35 mouse cellular contexts compared by ENCODE assay signal in genomic region chr8:60534945-60535344, GRCm38 (mm10). TPM values are rescaled to one million over a fixed set of nuclear protein-coding genes. Genes with fewer than 3 reads are reported as not detected.
A peak's percentile ranks its signal among the peaks of the same experiment; 100 is the strongest.
DNase-seq lines count a peak whose midpoint lies in the region; ATAC-seq and TF ChIP-seq lines count a peak whose summit lies in the region.
"Had no signal": no experiment of that assay in that cellular context is flagged by ENCODE, and none has a peak within 500 bp of the region (broad histone marks: within the 10 kb centered on the region; RNA-seq: fewer than 3 reads in every experiment).

No protein-coding gene starts in this region.

- TF ChIP-seq POLR2A in kidney, adult 2 months (IDR thresholded peaks at IDR 0.05; ENCODE audit: low read depth, low read length): no peak
- TF ChIP-seq POLR2A in brain, embryonic 14.5 days (IDR thresholded peaks at IDR 0.05; ENCODE audit: borderline replicate concordance, extremely low read depth, insufficient read depth, insufficient read length, poor library complexity, severe bottlenecking): no peak

- no peak overlapping the region for H3K27ac ChIP-seq in kidney, adult 2 months (ENCODE audit: insufficient read depth, low read depth, low read length)
- H3K27ac ChIP-seq in lung, postnatal 0 days (ENCODE audit: low read length): no peak overlapping the region
- H3K27ac ChIP-seq: heart, embryonic 15.5 days; hindbrain, embryonic 12.5 days; kidney, embryonic 15.5 days; layer of hippocampus, adult 2 months; limb, embryonic 13.5 days; liver, embryonic 15.5 days; midbrain, embryonic 12.5 days; neural tube, embryonic 12.5 days had no signal

- no peaks in the 10 kb centered on the region for H3K4me1 ChIP-seq in kidney, adult 2 months (ENCODE audit: control insufficient read depth, insufficient read depth, low read length)
- no peaks in the 10 kb centered on the region for H3K4me1 ChIP-seq in lung, postnatal 0 days (ENCODE audit: insufficient read depth, low read depth, low read length)
- H3K4me1 ChIP-seq: heart, embryonic 15.5 days; hindbrain, embryonic 12.5 days; kidney, embryonic 15.5 days; limb, embryonic 13.5 days; liver, embryonic 15.5 days; megakaryocyte, embryonic 14.5 days; midbrain, embryonic 12.5 days; neural tube, embryonic 12.5 days had no signal

- no peak overlapping the region for H3K4me2 ChIP-seq in lung, postnatal 0 days (replicated peaks; ENCODE audit: low read depth, low read length)
- H3K4me2 ChIP-seq: heart, embryonic 15.5 days; hindbrain, embryonic 12.5 days; kidney, embryonic 15.5 days; limb, embryonic 13.5 days; liver, embryonic 15.5 days; midbrain, embryonic 12.5 days; neural tube, embryonic 12.5 days had no signal

- WGBS in kidney, adult 2 months: 55% methylated on average over 2 of the region's 2 CpGs
- 35% methylated on average over 2 of the region's 2 CpGs for WGBS in lung, postnatal 0 days

- H3K9ac ChIP-seq in lung, postnatal 0 days (replicated peaks; ENCODE audit: low read depth): no peak overlapping the region
- H3K9ac ChIP-seq: heart, embryonic 15.5 days; hindbrain, embryonic 12.5 days; kidney, embryonic 15.5 days; limb, embryonic 13.5 days; liver, embryonic 15.5 days; midbrain, embryonic 12.5 days; neural tube, embryonic 12.5 days had no signal

- no peak overlapping the region for H3K4me3 ChIP-seq in kidney, adult 2 months (ENCODE audit: insufficient read depth, low read depth, low read length)
- H3K4me3 ChIP-seq in lung, postnatal 0 days (ENCODE audit: low read depth, low read length): no peak overlapping the region
- H3K4me3 ChIP-seq: erythroblast, embryonic 14.5 days; heart, embryonic 15.5 days; hindbrain, embryonic 12.5 days; kidney, embryonic 15.5 days; layer of hippocampus, adult 2 months; limb, embryonic 13.5 days; liver, embryonic 15.5 days; megakaryocyte, embryonic 14.5 days; midbrain, embryonic 12.5 days; myocyte; neural tube, embryonic 12.5 days had no signal

- no peak for TF ChIP-seq EP300 in lung, postnatal 0 days (IDR thresholded peaks at IDR 0.05)

- no peaks in the 10 kb centered on the region for H3K27me3 ChIP-seq in kidney, adult 2 months (replicated peaks; ENCODE audit: control insufficient read depth, insufficient read depth, low read length)
- H3K27me3 ChIP-seq in lung, postnatal 0 days (replicated peaks; ENCODE audit: insufficient read depth, low read length): no peaks in the 10 kb centered on the region
- H3K27me3 ChIP-seq: CH12.LX; heart, embryonic 15.5 days; hindbrain, embryonic 12.5 days; kidney, embryonic 15.5 days; limb, embryonic 13.5 days; liver, embryonic 15.5 days; megakaryocyte, embryonic 14.5 days; midbrain, embryonic 12.5 days; neural tube, embryonic 12.5 days had no signal

- no peak for ATAC-seq in lung, postnatal 0 days
- ATAC-seq: forebrain, embryonic 16.5 days; intestine, embryonic 16.5 days; Patski had no signal

- no peaks in the 10 kb centered on the region for H3K9me3 ChIP-seq in lung, postnatal 0 days (ENCODE audit: low read length)
- H3K9me3 ChIP-seq: G1E; heart, embryonic 15.5 days; kidney, embryonic 15.5 days; liver, embryonic 15.5 days; midbrain, embryonic 12.5 days had no signal

- no peaks in the 10 kb centered on the region for H3K36me3 ChIP-seq in kidney, adult 2 months (ENCODE audit: control insufficient read depth, insufficient read depth, low read length)
- H3K36me3 ChIP-seq in lung, postnatal 0 days (ENCODE audit: insufficient read depth, low read length): no peaks in the 10 kb centered on the region
- H3K36me3 ChIP-seq: G1E; heart, embryonic 15.5 days; hindbrain, embryonic 12.5 days; kidney, embryonic 15.5 days; limb, embryonic 13.5 days; liver, embryonic 15.5 days; midbrain, embryonic 12.5 days; neural tube, embryonic 12.5 days had no signal

- no peak for TF ChIP-seq CTCF in kidney, adult 2 months (conservative IDR thresholded peaks at IDR 0.05; ENCODE audit: insufficient read depth, insufficient read length, low read depth, low read length)
- TF ChIP-seq CTCF in brain, embryonic 14.5 days (IDR thresholded peaks at IDR 0.05; ENCODE audit: borderline replicate concordance, extremely low read depth, insufficient read depth, insufficient read length): no peak
- TF ChIP-seq CTCF in lung, postnatal 0 days (IDR thresholded peaks at IDR 0.05): no peak

- DNase-seq in embryo, embryonic 10 days (ENCODE audit: low spot score): peak; percentile 7
- DNase-seq in embryo, embryonic 9.5 days (ENCODE audit: extremely low spot score): no peak
- peak; percentile 21 for DNase-seq in kidney, adult 2 months
- DNase-seq in kidney, postnatal 25 days: no peak
- peak; percentile 20 for DNase-seq in ES-CJ7 (ENCODE audit: low read depth, low spot score)
- DNase-seq in brain, embryonic 14.5 days (ENCODE audit: low read depth): peak; percentile 25
- DNase-seq in right cerebral cortex, postnatal 10 days (ENCODE audit: low spot score in 2 of 2): no peak
- DNase-seq in lung, postnatal 0 days (ENCODE audit: low spot score): no peak
- DNase-seq: adrenal gland, adult 8-10 months; cerebellum, adult 8-10 months; cerebellum, postnatal 25 days; gastrocnemius, postnatal 14 days; lung, postnatal 4 days; thymus, postnatal 4 days had no signal

RNA-seq across cellular contexts. Expression of gene Aadat, which starts 29.2 kb away (rescaled TPM):
- 1,887 and 3,432 TPM in 2 replicates for polyA plus RNA-seq in kidney, adult 2 months (2012; rRNA removed)
- polyA plus RNA-seq in brain, embryonic 14.5 days (2012; rRNA removed): 0.78 and 0.93 TPM in 2 replicates
- 0.07 TPM in 1 of 2 replicates, not detected in the other for polyA plus RNA-seq in lung, postnatal 0 days (2015; fragmentation: Nextera tagmentation; extraction: Ambion mirVana)
- polyA plus RNA-seq: erythroblast, embryonic 14.5 days; G1E; heart, embryonic 15.5 days had no signal

RNA-seq across cellular contexts. Expression of gene Gm10283, which starts 31.9 kb away (rescaled TPM):
- polyA plus RNA-seq in kidney, adult 2 months (2012; rRNA removed): not detected in 2 replicates
- polyA plus RNA-seq in brain, embryonic 14.5 days (2012; rRNA removed): not detected in 2 replicates
- polyA plus RNA-seq in lung, postnatal 0 days (2015; fragmentation: Nextera tagmentation; extraction: Ambion mirVana): not detected in 2 replicates
- polyA plus RNA-seq: C2C12; embryonic facial prominence, embryonic 14.5 days; erythroblast, embryonic 14.5 days; forebrain, embryonic 16.5 days; G1E; heart, embryonic 15.5 days; hindbrain, embryonic 12.5 days; intestine, embryonic 16.5 days; limb, embryonic 13.5 days; liver, embryonic 15.5 days; lung, embryonic 16.5 days; midbrain, embryonic 12.5 days; midbrain, postnatal 0 days; myocyte; neural tube, embryonic 12.5 days; Patski; thymus, postnatal 0 days had no signal

Comparison
In these comparisons a context has a peak if more than half of its experiments do, and no peak if none do; other contexts are left out.
1. DNase-seq: peak in embryo, embryonic 10 days (single experiment), kidney, adult 2 months (single experiment), ES-CJ7 (single experiment) and brain, embryonic 14.5 days (single experiment); none in embryo, embryonic 9.5 days (single experiment), kidney, postnatal 25 days (0 of 2), right cerebral cortex, postnatal 10 days (0 of 2) and lung, postnatal 0 days (single experiment).
2. RNA of gene Aadat, which starts 29.2 kb away (polyA plus RNA-seq): 1,887 to 3,432 TPM in kidney, adult 2 months; 0.78 to 0.93 TPM in brain, embryonic 14.5 days and 0.07 TPM in lung, postnatal 0 days; every median in the first group is over 100 times any median in the second.